Mouse (Mus musculus): ENCODE measurements at regions not wholly inside any gene's neighbourhood (a gene's known extent, or its start where the extent isn't known, plus 50 kb on each side); places are given as distances from the start of the nearest gene placed in this dataset.

- H3K9ac ChIP-seq (ENCODE audit: insufficient read depth, low read depth) = no peak overlapping the region
- no peak overlapping the region for H3K4me2 ChIP-seq (ENCODE audit: insufficient read depth, low read depth, poor library complexity, severe bottlenecking)
- no peaks in the 10 kb centered on the region for H3K4me1 ChIP-seq (ENCODE audit: control insufficient read depth in 1 of 2, insufficient read depth in 2 of 2)
- in situ Hi-C loops (cut with MboI; ENCODE audit: low pct_ligation_motif_present, low pct_unique_long_range_greater_than_20kb, low sequenced_read_pairs) (no loop called here), dilution Hi-C loops (cut with MboI; ENCODE audit: extremely low pct_ligation_motif_present, extremely low pct_unique_long_range_greater_than_20kb, low sequenced_read_pairs) (no loop called here)
- no peaks in the 10 kb centered on the region for H3K27me3 ChIP-seq (replicated peaks)
- H3K4me3 ChIP-seq (replicated peaks in 1 of 3; ENCODE audit: low read depth in 2 of 3, low read length in 2 of 3, poor library complexity in 1 of 3) = no peak overlapping the region
- TF ChIP-seq RAD21 (IDR thresholded peaks at IDR 0.05; ENCODE audit: low read depth, low read length) = no peak
- TF ChIP-seq RCOR1 (conservative IDR thresholded peaks at IDR 0.05; ENCODE audit: low read depth, low read length) = no peak
- TF ChIP-seq POLR2AphosphoS2 (IDR thresholded peaks at IDR 0.05; ENCODE audit: low read depth, low read length) = no peak
- TF ChIP-seq NRF1 (IDR thresholded peaks at IDR 0.05; ENCODE audit: low read depth, low read length) = no peak
- no peak for TF ChIP-seq ZC3H11A (IDR thresholded peaks at IDR 0.05; ENCODE audit: low read depth, low read length)
- TF ChIP-seq SMC3 (IDR thresholded peaks at IDR 0.05; ENCODE audit: low read depth, low read length) = no peak
- TF ChIP-seq GABPA (IDR thresholded peaks at IDR 0.05; ENCODE audit: insufficient replicate concordance, low read depth, low read length) = no peak
- TF ChIP-seq EP300 (IDR thresholded peaks at IDR 0.05; ENCODE audit: low read length) = no peak
- no peak for TF ChIP-seq IRF4 (IDR thresholded peaks at IDR 0.05; ENCODE audit: low read depth, low read length)
- TF ChIP-seq MAFK (IDR thresholded peaks at IDR 0.05; ENCODE audit: insufficient replicate concordance, low read length) = no peak
- no peaks in the 10 kb centered on the region for H3K36me3 ChIP-seq (replicated peaks in 1 of 2; ENCODE audit: control insufficient read depth in 1 of 2, insufficient read depth in 1 of 2, low read length in 1 of 2)
- H3K79me2 ChIP-seq (replicated peaks; ENCODE audit: control insufficient read depth, extremely low read depth, insufficient read depth, poor library complexity, severe bottlenecking) = no peaks in the 10 kb centered on the region
- H3K27ac ChIP-seq (ENCODE audit: insufficient read depth, low read depth) = no peak overlapping the region
- DNase-seq (ENCODE audit: extremely low read depth) = no peak
- H3K9me3 ChIP-seq (replicated peaks; ENCODE audit: low read length) = peaks cover 69% of the 10 kb centered on the region
Measured at GRCm38 (mm10) chr15:28640349-28640748, 436.8 kb downstream of the Dnah5 start.

DNA sequence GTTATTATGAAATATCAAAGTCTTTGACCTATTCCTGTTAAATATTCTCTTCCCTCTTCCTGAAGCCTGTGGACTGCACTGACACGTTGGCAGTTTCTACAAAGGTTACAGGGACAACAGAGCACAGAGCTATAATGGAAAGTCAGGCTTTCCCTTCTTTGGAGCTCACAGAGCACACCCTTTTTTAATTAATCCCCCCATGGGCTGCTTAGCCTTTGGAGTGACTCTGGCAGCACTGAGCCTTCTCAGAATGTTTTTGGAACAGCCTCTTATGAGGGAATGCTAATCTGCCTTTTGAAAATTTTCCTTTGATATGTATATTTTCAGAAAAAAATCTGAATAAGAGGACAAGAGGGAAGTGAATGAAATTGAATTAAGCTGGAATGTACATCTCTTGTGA, 441.6 kb downstream of the Dnah5 start:
- no peak overlapping the region for H3K4me3 ChIP-seq (replicated peaks in 1 of 3; ENCODE audit: low read depth in 2 of 3, low read length in 2 of 3, poor library complexity in 1 of 3)
- no peak for DNase-seq (ENCODE audit: extremely low read depth)
- in situ Hi-C loops (cut with MboI; ENCODE audit: low pct_ligation_motif_present, low pct_unique_long_range_greater_than_20kb, low sequenced_read_pairs) (no loop called here), dilution Hi-C loops (cut with MboI; ENCODE audit: extremely low pct_ligation_motif_present, extremely low pct_unique_long_range_greater_than_20kb, low sequenced_read_pairs) (no loop called here)
- H3K4me1 ChIP-seq (ENCODE audit: control insufficient read depth in 1 of 2, insufficient read depth in 2 of 2) = no peaks in the 10 kb centered on the region
- no peaks in the 10 kb centered on the region for H3K79me2 ChIP-seq (replicated peaks; ENCODE audit: control insufficient read depth, extremely low read depth, insufficient read depth, poor library complexity, severe bottlenecking)
- H3K27me3 ChIP-seq (replicated peaks) = no peaks in the 10 kb centered on the region
- H3K36me3 ChIP-seq (replicated peaks in 1 of 2; ENCODE audit: control insufficient read depth in 1 of 2, insufficient read depth in 1 of 2, low read length in 1 of 2) = no peaks in the 10 kb centered on the region
- no peak for TF ChIP-seq ZMIZ1 (IDR thresholded peaks at IDR 0.05; ENCODE audit: low read depth, low read length)
- no peak for TF ChIP-seq RAD21 (IDR thresholded peaks at IDR 0.05; ENCODE audit: low read depth, low read length)
- TF ChIP-seq SIN3A (IDR thresholded peaks at IDR 0.05; ENCODE audit: low read length) = no peak
- no peak for TF ChIP-seq MAZ (IDR thresholded peaks at IDR 0.05; ENCODE audit: low read depth, low read length)
- TF ChIP-seq CTCF (conservative IDR thresholded peaks at IDR 0.05 in 1 of 2, IDR thresholded peaks at IDR 0.05 in 1 of 2; ENCODE audit: low read depth in 2 of 2, low read length in 2 of 2) = no peak
- TF ChIP-seq JUND (conservative IDR thresholded peaks at IDR 0.05; ENCODE audit: low read depth, low read length) = no peak
- TF ChIP-seq NRF1 (IDR thresholded peaks at IDR 0.05; ENCODE audit: low read depth, low read length) = no peak
- TF ChIP-seq CHD1 (IDR thresholded peaks at IDR 0.05; ENCODE audit: low read depth, low read length) = no peak
- TF ChIP-seq CHD2 (IDR thresholded peaks at IDR 0.05; ENCODE audit: low read length) = no peak
- TF ChIP-seq RCOR1 (conservative IDR thresholded peaks at IDR 0.05; ENCODE audit: low read depth, low read length) = no peak
- no peak for TF ChIP-seq USF2 (conservative IDR thresholded peaks at IDR 0.05; ENCODE audit: low read depth, low read length)
- no peak for TF ChIP-seq MEF2A (IDR thresholded peaks at IDR 0.05; ENCODE audit: borderline replicate concordance, low read depth, low read length)
- no peak for TF ChIP-seq POLR2A (IDR thresholded peaks at IDR 0.05; ENCODE audit: low read depth, low read length)
- TF ChIP-seq IRF4 (IDR thresholded peaks at IDR 0.05; ENCODE audit: low read depth, low read length) = no peak
- no peak for TF ChIP-seq ETS1 (conservative IDR thresholded peaks at IDR 0.05; ENCODE audit: low read depth, low read length)
- no peak for TF ChIP-seq E2F4 (IDR thresholded peaks at IDR 0.05; ENCODE audit: insufficient replicate concordance, low read depth, low read length)
- no peak for TF ChIP-seq PAX5 (IDR thresholded peaks at IDR 0.05; ENCODE audit: low read length)
- no peak overlapping the region for H3K27ac ChIP-seq (ENCODE audit: insufficient read depth, low read depth)
- H3K9me3 ChIP-seq (replicated peaks; ENCODE audit: low read length) = peaks cover 76% of the 10 kb centered on the region
- H3K4me2 ChIP-seq (ENCODE audit: insufficient read depth, low read depth, poor library complexity, severe bottlenecking) = no peak overlapping the region
- no peak overlapping the region for H3K9ac ChIP-seq (ENCODE audit: insufficient read depth, low read depth)
